Comparison of ENCODE assay signal across 17 mouse cellular contexts in the genomic region with DNA sequence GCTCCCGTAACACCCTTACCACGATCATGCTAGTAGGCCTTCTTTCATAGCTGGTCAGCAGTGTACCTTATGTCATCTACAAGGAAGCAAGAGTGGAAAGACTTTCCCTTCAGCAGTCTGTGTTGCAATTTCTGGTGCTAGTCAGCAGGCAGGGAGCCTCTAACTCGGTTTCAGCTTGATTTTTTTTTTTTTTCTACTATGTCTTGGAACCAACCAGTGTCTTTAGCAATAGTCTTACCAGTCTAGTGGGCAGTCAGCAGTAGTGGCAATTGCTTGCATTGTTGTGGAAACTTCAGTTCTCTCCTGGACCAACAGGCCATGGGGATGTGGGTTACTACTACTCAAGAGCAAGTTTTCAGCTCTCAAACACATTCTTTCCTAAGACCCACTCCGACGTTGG.
A peak's percentile ranks its signal among the peaks of the same experiment; 100 is the strongest.
DNase-seq lines count a peak whose midpoint lies in the region; ATAC-seq lines count a peak whose summit lies in the region.
"Had no signal": no experiment of that assay in that cellular context is flagged by ENCODE, and none has a peak within 500 bp of the region (broad histone marks: within the 10 kb centered on the region; RNA-seq: fewer than 3 reads in every experiment).

No protein-coding gene starts in this region.

- peak; percentile 12 for DNase-seq in adipocyte (ENCODE audit: low spot score)
- peak; percentile 68 for DNase-seq in fat pad, adult 2 months (ENCODE audit: extremely low read depth, low read depth, low spot score)
- DNase-seq in thymus, postnatal 4 days: no peak
- DNase-seq in right cerebral cortex, postnatal 14 days: no peak
- no peak for DNase-seq in ovary, postnatal 36 days (ENCODE audit: low spot score)
- DNase-seq: adrenal gland, postnatal 10 days; adrenal gland, postnatal 36 days; cerebellum, adult 18-20 months; cerebellum, adult 9-10 months; cerebellum, postnatal 25 days; embryo, embryonic 11 days; forebrain, postnatal 0 days; gastrocnemius, postnatal 25 days; heart, adult 11 months had no signal

- peak; percentile 54 for ATAC-seq in megakaryocyte, adult 5-6 weeks (ENCODE audit: poor library complexity, severe bottlenecking)
- ATAC-seq: activated CD4-positive, CD25-positive, alpha-beta regulatory T cell, adult 4 months; forebrain, embryonic 14.5 days; forebrain, postnatal 0 days had no signal

Comparison
In these comparisons a context has a peak if more than half of its experiments do, and no peak if none do; other contexts are left out.
1. DNase-seq: peak in adipocyte (single experiment) and fat pad, adult 2 months (single experiment); none in thymus, postnatal 4 days (single experiment), right cerebral cortex, postnatal 14 days (single experiment) and ovary, postnatal 36 days (single experiment).